Mouse (Mus musculus): ENCODE results near the gene Parvb.

The Parvb gene

GRCm38 (mm10) chr15:84291097-84291496 is 59.3 kb downstream of the Parvb start:
- CTCF ChIA-PET, result no interaction called here

DNA sequence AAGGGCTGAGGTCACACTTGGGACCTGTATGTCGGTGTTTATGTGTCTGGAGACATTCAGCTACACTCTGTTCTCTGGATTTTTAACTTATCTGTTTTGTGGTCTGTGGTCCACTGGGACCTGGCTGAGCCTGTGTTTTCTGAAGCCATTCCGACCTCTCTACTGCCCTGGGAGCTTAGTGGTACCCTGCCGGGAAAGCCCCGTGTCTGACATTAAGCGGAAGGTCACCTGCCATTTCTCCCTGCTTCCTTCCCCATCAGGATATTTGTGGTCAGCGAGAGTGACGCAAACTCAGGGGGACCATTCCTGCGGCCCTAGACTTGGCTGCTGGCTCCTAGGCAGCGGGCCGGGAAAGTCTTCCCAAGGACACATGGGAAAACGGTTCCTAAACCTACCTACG is 61.7 kb downstream of the Parvb start:
- CTCF ChIA-PET, result no interaction called here

DNA sequence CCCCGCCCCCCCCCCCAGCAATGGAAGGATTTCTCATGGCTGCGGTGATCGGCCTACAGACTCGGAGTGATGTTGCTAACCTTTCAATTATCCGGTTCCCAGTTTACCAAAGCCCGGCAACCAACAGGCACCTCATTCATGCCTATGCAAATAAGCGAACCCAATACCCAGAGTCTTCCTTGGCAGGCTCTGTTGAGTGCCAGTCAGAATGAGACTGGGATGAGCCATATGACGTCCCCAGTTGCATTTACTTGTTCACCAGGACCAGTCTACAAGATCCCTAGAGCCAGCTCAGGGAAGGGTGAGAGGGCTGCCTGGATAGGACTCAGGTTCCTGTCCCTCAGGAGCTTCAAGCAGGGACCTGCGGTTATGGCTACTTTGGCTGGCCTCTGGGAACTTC is 62.5 kb downstream of the Parvb start:
- CTCF ChIA-PET, result no interaction called here

GRCm38 (mm10) chr15:84295225-84295624 is 63.4 kb downstream of the Parvb start:
- CTCF ChIA-PET, result no interaction called here

- CTCF ChIA-PET, result no interaction called here
Observed at GRCm38 (mm10) chr15:84297454-84297853, 65.6 kb downstream of the Parvb start.

DNA sequence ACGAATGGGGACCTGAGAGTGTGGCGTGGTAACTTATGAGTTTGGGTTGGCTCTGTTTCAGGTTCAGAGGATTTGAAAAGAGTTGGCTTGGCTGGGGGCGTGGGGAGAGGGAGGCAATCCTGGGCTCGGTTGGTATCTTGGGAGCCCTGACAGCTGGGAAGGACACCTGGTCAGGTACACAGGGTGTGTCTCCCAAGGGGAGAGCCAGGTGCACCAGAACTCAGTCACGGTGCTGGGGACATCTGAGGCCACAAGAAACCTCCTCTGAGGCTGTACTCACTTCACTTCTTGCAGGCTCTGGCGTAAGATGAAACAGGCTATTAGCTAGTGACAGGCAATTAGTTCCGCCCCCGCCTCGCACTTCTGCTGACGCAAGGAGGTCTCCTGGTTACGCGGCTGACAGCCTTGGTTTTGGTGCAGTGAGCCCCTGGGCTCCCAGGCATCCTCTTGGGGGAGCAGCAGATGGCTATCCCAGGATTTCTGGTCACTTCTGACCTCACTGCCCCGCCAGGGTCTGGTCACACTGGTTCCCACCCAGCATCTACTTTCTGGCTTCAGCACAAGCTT is 67.0 kb downstream of the Parvb start:
- CTCF ChIA-PET, result interaction anchor here (0.5 kb wide), 1 partner anchor 121 kb away, joined by 3 read pairs; no protein-coding TSS in a partner anchor

DNA sequence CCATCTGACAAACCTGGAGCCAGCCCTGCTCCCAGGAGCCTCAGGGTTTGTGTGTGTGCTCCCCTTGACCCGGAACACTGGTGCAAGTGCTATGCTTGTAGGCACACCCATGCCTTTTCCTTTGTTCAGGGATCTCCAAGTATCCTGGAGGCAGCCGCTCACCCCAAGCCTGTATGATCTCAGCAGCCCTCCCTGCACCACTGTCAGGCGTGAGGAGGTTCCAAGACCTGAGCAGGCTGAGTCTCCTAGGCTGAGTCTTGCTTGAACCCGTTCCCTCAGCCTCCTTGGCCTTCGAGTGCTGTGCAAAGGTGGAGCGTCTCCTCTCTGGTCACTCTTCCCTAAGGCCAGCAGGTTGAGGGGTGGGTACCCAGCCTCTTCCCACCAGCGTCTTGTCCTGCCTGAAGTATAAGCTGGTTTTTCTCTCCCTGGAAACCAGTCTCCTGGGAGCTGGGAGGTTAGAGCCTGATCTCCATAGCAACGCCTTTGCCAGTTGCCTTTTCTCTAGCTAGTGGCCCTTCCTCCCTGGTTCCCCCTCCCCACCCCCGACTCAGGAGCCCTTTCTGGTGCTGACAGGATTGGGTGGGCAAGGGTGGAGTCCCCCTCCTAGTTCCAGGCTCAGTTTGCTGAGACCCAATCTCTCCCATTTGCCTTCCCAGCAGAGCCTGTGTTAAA is 68.0 kb downstream of the Parvb start:
- CTCF ChIA-PET, result no interaction called here

GRCm38 (mm10) chr15:84300591-84300990 is 68.7 kb downstream of the Parvb start:
- CTCF ChIA-PET, result no interaction called here

DNA sequence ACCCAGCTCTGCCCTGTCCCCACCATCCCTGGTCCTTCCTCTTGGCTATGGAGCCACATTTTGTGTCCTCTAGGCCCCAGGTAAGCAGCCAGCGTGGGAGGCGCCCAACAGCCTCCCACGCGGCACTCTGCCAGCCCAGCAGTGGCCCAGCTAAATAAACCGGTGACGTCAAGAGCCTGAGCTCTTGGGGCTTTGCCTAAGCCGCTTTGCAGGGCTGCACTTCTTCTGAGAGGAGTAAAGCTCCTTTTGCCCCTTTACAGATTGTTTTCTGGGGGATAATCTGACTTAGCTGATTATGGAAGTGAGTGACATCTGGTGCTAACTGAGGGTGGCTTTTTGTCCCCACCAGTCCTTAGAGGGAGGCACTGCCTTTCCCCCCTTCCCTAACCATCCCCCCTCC is 69.2 kb downstream of the Parvb start:
- CTCF ChIA-PET, result interaction anchor here (0.6 kb wide), 1 partner anchor 9 kb away, joined by 3 read pairs; no protein-coding TSS in a partner anchor

DNA sequence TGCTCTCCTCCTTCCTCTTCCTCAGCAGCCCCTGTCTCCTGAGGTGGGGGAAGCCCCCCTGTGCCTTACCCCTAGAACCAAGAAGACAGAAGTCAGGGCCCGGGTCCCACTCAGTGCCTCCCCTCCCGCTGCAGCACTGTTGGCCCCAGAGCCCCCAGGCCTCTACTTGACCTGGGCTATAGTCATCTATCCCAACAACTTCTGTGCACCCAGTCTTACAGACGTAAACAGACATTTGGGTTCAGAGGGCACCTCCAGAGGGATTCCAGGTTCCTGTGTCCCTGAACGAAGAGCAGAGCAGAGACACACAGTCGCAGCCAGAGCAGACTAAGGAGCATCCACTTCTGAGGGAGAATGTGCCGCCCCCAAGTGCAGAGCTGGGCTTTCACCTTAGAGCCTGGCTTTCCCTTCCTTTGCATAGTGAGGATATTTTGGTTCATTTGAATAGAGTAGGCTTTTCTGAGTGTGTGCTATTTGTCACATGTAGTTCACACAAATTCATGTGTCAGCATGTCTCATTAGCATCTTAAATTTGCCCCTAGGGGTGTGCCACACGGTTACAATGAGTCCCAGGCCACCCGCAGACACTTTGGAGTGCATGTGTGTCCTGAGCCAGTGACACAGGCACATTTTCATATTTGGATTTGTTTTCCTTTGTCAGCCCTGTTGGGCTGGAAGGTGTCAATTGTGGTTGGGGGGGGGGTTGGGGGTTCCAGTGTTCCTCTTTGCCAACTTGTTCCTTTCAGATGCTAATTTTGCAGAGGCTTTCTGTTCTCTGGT is 70.0 kb downstream of the Parvb start:
- CTCF ChIA-PET, result interaction anchor here (0.6 kb wide), 1 partner anchor 8 kb away, joined by 3 read pairs; no protein-coding TSS in a partner anchor

DNA sequence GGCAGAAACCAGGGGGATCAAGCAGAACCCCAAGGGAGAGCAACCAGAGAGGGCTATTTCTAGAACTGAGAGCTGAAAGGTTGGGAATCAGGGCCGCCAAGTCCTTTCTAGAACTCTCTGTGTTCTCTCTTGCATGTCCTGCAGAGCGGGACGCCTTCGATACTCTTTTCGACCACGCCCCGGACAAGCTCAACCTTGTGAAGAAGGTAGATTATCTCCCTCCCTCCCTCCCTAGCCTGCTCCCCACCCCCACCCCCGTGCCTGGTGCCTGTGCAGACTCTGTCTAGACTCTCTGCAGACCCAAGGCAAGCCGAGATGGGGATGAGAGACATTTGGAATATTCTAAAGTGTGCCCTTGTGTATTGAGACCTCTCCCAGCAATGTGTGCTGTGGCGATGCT is 71.4 kb downstream of the Parvb start:
- CTCF ChIA-PET, result no interaction called here

GRCm38 (mm10) chr15:84305333-84305732 is 73.5 kb downstream of the Parvb start:
- CTCF ChIA-PET, result no interaction called here

DNA sequence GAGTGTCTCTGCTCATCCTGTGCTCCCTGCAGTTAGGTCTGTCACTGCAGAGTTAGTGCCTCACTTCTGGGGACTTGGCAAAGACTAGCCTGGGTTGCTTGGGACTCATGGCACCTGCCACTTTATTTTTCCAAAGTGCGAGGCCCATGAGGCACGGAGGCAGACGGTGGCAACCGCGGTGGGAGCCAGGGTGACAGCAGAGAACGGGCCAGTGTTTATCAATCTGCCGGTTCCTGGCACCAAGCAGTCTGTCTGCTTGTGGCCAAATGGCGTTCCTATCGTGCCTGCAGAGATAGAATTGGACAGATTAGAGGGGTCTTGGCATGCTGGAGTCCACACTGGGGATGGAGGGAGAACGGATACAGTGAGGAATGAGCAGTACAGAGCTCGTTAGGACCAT is 78.4 kb downstream of the Parvb start:
- CTCF ChIA-PET, result no interaction called here

DNA sequence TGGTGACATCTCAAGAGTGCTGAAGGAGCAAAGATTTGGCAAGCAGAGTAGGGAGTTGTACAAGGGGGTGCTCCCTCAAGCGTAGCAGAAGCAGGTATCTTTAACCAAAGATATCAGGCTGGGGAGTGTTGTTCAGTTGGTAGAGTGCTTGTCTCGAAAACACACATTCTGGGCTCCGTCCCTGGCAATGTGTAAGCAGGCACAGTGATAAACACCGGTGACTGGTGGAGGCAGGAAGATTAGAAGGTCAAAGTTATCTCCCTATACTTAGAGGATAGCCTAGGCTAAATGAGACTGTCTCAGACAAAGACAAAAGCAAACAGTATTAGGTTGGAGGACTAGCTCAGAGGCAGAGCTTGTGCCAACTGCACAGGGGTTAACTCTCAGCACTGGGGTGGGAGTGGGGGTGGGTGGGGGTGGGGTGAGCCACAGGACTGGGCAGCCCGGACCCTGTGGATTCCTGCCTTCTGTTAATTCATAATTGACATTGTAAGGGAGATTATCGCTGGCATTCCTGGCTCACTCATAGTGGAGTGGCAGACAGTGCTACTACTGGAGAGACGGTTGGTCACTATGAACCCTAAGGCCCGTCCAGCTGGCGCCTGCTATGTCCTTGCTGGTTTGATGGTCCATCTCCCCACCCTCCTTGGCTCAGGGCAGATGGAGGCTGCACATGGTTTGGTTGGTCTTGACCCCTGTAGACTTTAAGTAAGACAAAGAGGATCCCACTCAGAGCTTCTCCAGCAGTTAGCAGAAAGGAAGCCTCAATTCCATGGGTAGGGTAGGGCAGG is 79.6 kb downstream of the Parvb start:
- CTCF ChIA-PET, result interaction anchor here (0.5 to 0.8 kb wide), 2 partner anchors 28 to 447 kb away, joined by 3 to 16 read pairs; no protein-coding TSS in a partner anchor

- CTCF ChIA-PET, result interaction anchor here (0.6 to 0.9 kb wide), 3 partner anchors 49 to 653 kb away, joined by 4 read pairs; no protein-coding TSS in a partner anchor
Observed at GRCm38 (mm10) chr15:84312878-84313565, 81.2 kb downstream of the Parvb start.

GRCm38 (mm10) chr15:84313566-84313878 is 81.7 kb downstream of the Parvb start:
- CTCF ChIA-PET, result interaction anchor here (0.6 to 0.9 kb wide), 2 partner anchors 48 to 653 kb away, joined by 4 read pairs; no protein-coding TSS in a partner anchor

DNA sequence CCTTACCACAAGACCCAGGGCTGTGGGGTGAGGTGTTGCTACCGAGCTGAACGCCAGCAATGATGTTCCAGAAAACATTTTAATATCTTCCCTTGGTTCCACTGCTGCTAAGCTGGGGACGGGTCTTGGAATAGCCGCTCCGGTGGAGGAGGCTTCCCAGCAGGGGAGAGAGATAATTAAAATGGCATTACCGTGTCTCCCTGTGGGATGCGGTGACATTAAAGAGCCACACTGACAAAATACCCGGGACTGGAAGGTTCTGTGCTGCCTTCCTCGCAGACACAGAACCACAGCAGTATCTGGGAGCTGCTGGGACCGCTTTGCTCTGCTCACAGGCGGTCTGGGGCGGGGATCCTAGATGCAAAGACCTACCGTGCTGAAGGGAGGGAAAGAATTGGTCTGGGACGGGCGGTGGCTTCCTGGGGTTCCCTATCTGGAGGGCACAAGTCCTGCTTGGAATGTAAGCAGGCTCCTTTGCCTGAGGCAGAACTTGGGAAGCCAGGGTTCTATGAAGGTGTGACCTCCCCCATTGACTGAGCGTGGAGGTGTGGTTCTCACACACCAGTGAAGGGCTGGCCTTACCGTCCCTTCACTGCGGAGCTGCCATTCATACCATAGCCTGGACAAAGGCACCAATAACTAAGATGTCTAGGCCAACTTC is 82.7 kb downstream of the Parvb start:
- CTCF ChIA-PET, result no interaction called here

DNA sequence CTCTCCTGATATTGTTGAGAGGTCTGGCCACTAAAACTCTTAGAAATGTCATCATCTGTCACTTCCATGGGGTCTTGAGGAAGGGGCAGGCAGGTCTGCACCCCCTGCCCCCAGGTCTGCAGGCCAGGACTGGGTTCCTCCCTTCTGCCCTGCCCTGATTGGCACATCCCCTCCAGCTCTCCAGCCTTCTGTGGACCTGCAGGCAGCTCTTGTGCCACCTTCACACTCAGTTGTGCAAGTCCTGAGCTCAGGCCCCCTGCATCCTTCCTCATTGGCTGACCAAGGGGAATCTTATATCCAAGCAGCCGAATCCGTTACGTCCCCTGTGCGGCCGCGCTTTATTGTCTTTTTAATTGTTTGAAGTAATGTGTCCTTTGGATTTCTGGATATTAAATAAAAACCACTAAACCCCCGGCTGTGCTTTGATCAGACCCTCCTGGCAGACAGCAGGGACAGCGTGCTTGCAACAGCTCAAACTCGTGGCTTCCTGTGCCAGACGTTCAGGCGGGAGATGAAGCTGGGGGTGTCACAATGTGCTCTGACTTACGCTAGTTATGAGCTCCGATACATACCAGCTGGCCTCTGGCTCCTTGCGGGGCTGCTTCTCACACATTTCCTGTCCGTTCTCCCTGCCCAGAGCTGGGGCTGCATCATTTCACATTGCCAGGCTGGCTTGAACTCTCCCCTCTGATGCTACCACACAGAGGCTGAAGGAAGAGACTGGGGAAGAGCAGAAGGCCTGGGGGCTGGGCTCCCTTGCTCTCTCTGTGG is 83.6 kb downstream of the Parvb start:
- CTCF ChIA-PET, result no interaction called here

DNA sequence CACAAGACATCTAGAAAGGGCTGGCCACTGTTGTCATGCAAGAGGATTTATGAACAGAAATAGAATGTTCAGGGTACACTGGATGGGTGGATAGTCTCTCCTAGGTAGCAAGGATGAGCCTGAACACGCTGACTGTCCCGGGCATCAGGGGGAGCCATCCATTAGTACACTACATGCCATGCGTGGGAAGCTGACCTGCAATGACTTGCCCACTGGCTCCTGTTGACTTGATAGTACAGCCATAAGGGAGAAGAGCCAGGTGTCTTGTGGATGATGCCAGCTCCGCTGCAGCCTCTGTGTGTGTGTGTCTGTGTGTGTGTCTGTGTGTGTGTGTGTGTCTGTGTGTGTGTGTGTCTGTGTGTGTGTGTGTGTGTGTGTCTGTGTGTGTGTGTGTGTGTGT is 87.5 kb downstream of the Parvb start:
- CTCF ChIA-PET, result no interaction called here

- CTCF ChIA-PET, result no interaction called here
Observed at GRCm38 (mm10) chr15:84321544-84322174, 89.8 kb downstream of the Parvb start.

Data from spleen, embryonic (tissue).